Mouse (Mus musculus) E14TG2a.4 (cell line): ENCODE results near the gene Mvp.

ENCODE experiments used
- H3K27me3 ChIP-seq: 2 replicates; pipeline ENCODE4 v1.6.1; 2014; ENCODE audit warnings: low read length, control low read depth; ENCODE audit not compliant: insufficient read depth
- H3K36me3 ChIP-seq: 2 replicates; pipeline ENCODE4 v1.6.1; 2014; ENCODE audit warnings: low read length, control low read depth; ENCODE audit not compliant: insufficient read depth
- H3K4me1 ChIP-seq: replicated peaks from 2 replicates; pipeline ENCODE4 v1.6.1; 2014; ENCODE audit warnings: low read depth, low read length, control low read depth
- H3K4me3 ChIP-seq: replicated peaks from 2 replicates; pipeline ENCODE4 v1.5.1; 2014; ENCODE audit warnings: mild to moderate bottlenecking, low read length
- H3K9me3 ChIP-seq: 2 replicates; pipeline ENCODE4 v1.6.1; 2014; ENCODE audit warnings: low read length, control low read depth
- CTCF ChIP-seq: conservative IDR thresholded peaks from 2 replicates; pipeline ENCODE4 v1.5.1; 2014; ENCODE audit warnings: low read length
- NANOG ChIP-seq: IDR thresholded peaks from 2 replicates; pipeline ENCODE4 v1.6.1; 2014; ENCODE audit warnings: borderline replicate concordance, low read length, mixed read lengths
- POU5F1 ChIP-seq: IDR thresholded peaks from 2 replicates; pipeline ENCODE4 v1.6.1; 2014; ENCODE audit warnings: low read length, borderline replicate concordance

Gene Mvp

DNA sequence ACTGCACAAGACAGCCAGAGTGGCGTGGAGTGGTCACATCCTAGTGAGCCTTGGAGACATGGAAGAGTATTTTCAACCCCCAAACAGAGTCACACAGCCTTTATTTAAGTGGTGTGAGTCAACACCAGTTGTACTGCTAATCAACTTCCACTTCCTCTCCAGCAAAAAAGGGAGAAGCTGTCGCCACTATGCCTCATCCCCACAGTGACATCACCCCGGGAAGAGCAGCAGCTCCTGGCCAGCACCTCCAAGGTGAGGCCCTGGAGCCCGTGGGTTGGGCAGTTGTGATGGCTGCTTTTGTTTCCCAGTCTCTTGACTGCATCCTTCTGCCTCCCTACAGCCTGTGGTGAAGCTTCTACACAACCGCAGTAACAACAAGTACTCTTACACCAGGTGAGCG lies 73.2 kb downstream of the Mvp start:
- Histone ChIP-seq H3K27me3 (no peaks in the 10 kb centered on the region), H3K4me3 (no peak overlapping the region), H3K9me3 (no peaks in the 10 kb centered on the region), H3K36me3 (peaks cover 85% of the 10 kb centered on the region), H3K4me1 (peaks cover 31% of the 10 kb centered on the region)
- TF ChIP-seq CTCF, result no peak
- no peak for TF ChIP-seq POU5F1
- no peak for TF ChIP-seq NANOG
